Mouse (Mus musculus) spleen, postnatal 36 days (tissue): ENCODE data around the gene Awat1.
A peak's percentile ranks its signal among the peaks of the same experiment; 100 is the strongest.

Experiments
- DNase-seq, 2 experiments: peaks; one replicate each; pipeline ENCODE4 v3.0.0; 2022; ENCODE audit warnings: low spot score in 2 of 2, mixed read lengths in 1 of 2

Gene Awat1

DNA sequence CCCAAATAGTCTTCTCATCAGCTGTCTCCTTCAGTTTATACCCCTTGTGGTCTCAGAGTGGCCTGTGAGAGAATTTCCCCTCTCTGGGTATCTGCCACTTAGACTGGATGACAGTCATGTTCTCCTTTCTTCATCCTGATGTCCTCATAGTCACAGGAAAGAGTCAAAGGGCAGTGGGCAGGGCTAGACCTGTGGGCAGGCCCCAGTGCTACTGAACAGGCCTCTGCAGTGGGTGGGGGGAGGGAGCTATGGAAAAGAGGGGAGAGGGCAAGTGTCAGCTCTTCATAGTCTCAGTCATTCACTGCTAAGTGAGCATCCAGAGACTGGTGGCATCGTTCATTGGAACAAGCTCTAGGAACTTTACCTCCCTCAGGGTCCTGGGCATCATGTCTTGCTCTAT, at the start of gene Awat1:
Awat1 (plus strand) TSS at position 301 of the 400 bp plus-strand sequence.
- no peak for DNase-seq

GRCm38 (mm10) chrX:100524471-100524870, 47.6 kb upstream of the Awat1 start, which contains the start of gene Dgat2l6:
Gene Dgat2l6 (plus strand): TSS chrX:100524838.
- DNase-seq, result no peak

GRCm38 (mm10) chrX:100556026-100556425, 16.0 kb upstream of the Awat1 start:
- no peak for DNase-seq

DNA sequence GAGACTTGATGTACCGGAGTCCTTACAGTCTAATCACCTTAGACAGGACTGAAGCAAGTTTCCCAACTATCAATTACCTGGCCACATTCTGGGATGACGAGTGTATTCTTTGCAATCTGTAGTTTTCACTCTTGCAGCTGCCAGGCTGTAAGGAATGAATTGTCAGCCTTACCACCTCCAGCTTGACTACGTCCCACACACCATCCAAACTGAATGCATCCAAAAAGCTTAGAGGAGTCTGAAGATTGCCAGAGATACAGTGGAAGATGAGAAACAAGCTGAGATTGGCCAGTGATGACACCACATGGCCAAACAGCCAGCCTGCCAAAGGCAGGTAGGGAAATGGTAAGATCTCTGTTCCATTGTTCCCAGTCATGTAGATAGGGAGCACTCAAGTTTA, 6.4 kb upstream of the Awat1 start:
- DNase-seq, result no peak

- no peak for DNase-seq
Observed at GRCm38 (mm10) chrX:100594791-100595190, 22.7 kb downstream of the Awat1 start, which contains the start of gene P2ry4. Gene P2ry4 (minus strand): TSS chrX:100594869.

DNA sequence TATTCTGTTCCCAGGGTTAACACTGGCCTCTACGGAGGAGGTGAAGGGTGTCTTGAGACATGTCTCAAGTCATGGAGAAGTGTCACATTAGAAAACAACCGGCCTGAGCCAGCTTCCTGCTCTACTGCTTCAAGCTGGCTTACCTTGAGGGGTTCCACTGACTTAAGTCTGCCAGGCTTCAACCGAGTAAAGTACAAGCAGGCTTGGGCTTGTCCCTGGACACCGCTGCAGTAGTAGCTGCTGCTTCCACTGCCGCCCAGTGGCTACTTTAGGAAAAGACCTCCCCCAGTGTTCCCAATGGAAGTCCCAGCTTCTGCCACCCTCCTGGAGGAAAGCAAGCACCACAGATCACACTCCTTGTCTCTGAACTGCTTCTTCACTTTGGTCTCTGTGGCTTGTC, 25.4 kb downstream of the Awat1 start:
- DNase-seq, result no peak

GRCm38 (mm10) chrX:100599755-100600154, 27.7 kb downstream of the Awat1 start:
- DNase-seq, result no peak

- DNase-seq, result no peak
Observed at GRCm38 (mm10) chrX:100605314-100605713, 33.3 kb downstream of the Awat1 start, which contains the start of gene Arr3. Gene Arr3 (plus strand): TSS chrX:100605497.

DNA sequence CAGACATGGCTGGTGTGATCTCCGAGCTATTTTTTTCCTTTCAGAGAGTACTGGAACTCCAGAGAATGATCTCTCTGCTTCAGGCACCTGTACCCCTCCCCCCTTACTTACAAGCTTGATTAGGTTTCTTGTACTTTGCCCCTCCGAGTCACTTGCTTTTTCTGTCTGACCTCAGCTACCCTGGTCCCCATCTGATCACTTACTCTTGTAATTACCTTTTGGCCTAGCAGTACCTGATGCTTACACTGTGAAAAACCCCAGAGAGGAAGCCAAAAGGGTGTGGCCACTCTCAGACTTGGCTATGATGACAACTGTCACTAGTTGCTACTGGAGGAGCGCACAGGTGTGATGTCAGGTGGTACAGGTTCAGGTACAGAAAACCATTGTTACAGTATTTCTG, 46.4 kb downstream of the Awat1 start:
- no peak for DNase-seq

- no peak for DNase-seq
Observed at GRCm38 (mm10) chrX:100621366-100621765, 49.3 kb downstream of the Awat1 start.

- no peak for DNase-seq
Observed at GRCm38 (mm10) chrX:100624242-100624641, 52.2 kb downstream of the Awat1 start.

GRCm38 (mm10) chrX:100625146-100625545, 53.1 kb downstream of the Awat1 start:
- no peak for DNase-seq

DNA sequence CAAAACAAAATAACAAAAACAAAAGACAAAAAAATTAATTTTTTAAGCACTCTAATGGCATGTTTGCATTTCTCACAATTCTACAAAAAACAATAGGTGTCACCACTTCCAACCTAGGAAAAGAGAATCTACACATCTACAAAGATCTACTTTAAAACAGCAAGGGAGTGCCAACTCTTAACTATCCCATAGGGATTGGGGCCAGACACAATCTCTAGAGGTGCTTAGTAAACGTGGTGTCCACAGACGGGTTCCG, 53.4 kb downstream of the Awat1 start, which contains the start of gene Kif4:
Kif4 (plus strand) TSS at position 192 of the 256 bp plus-strand sequence.
- no peak for DNase-seq

- peak; percentile 89 to 90 for DNase-seq
Observed at GRCm38 (mm10) chrX:100625802-100626793, 54.0 kb downstream of the Awat1 start, which contains the start of gene Pdzd11. Gene Pdzd11 (minus strand): TSS chrX:100626568.
